Mouse (Mus musculus): ENCODE measurements around the gene Tiam2. TPM values are rescaled to one million over a fixed set of nuclear protein-coding genes. Genes with fewer than 3 reads are reported as not detected.

Gene Tiam2
- total RNA-seq, 1 experiment: 3.1 TPM

DNA sequence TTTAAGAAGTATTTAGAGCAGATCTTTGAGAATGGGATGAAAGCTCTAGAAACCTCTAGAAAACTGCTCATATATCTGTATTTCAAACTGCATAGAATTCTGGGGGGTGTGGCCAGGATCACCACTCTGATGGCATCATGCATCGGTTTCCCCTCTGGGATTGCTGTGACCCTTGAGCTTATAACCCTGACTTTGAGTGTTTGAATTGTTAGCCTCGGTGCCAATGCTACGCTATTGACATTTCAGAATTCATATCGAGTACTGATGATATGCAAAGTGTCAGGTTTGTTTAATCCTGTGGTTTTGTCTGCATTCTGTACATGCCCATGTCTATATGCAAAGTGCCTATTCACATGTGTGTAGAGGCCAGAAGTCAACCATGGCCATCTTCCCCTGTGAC, 160.8 kb downstream of the Tiam2 start:
- TF ChIP-seq CHD2 (IDR thresholded peaks at IDR 0.05; ENCODE audit: low read depth, low read length) (no peak), HCFC1 (IDR thresholded peaks at IDR 0.05; ENCODE audit: borderline replicate concordance, insufficient read depth, low read length) (no peak), MAFK (IDR thresholded peaks at IDR 0.05; ENCODE audit: insufficient read depth, low read depth, low read length) (no peak), ZC3H11A (IDR thresholded peaks at IDR 0.05; ENCODE audit: borderline replicate concordance, low read depth, low read length) (no peak), ZNF384 (IDR thresholded peaks at IDR 0.05; ENCODE audit: low read depth, low read length) (no peak)

GRCm38 (mm10) chr17:3487721-3488601, 161.6 kb downstream of the Tiam2 start:
- no peak for DNase-seq (ENCODE audit: low read depth, low spot score)
- Histone ChIP-seq H3K9me3 (ENCODE audit: control insufficient read depth, insufficient read depth, low read depth, low read length) (no peaks in the 10 kb centered on the region), H3K4me1 (ENCODE audit: control insufficient read depth in 2 of 2, insufficient read depth in 2 of 2, low read length in 2 of 2, poor library complexity in 1 of 2) (no peaks in the 10 kb centered on the region; a peak in 1 of 4 replicates), H3K36me3 (ENCODE audit: control insufficient read depth, insufficient read depth, low read length, poor library complexity, severe bottlenecking) (no peaks in the 10 kb centered on the region), H3K9ac (ENCODE audit: insufficient read depth, low read depth, low read length, poor library complexity, severe bottlenecking) (no peak overlapping the region), H3K4me3 (ENCODE audit: insufficient read depth in 1 of 2, low read depth in 1 of 2, low read length in 2 of 2, poor library complexity in 1 of 2, severe bottlenecking in 1 of 2) (no peak overlapping the region), H3K27ac (ENCODE audit: insufficient read depth, low read depth, low read length, poor library complexity, severe bottlenecking) (no peak overlapping the region)
- no peak for TF ChIP-seq ZNF384 (IDR thresholded peaks at IDR 0.05; ENCODE audit: low read depth, low read length)
- TF ChIP-seq MAFK (IDR thresholded peaks at IDR 0.05; ENCODE audit: insufficient read depth, low read depth, low read length): no peak
- TF ChIP-seq HCFC1 (IDR thresholded peaks at IDR 0.05; ENCODE audit: borderline replicate concordance, insufficient read depth, low read length): no peak
- no peak for TF ChIP-seq CHD2 (IDR thresholded peaks at IDR 0.05; ENCODE audit: low read depth, low read length)
- TF ChIP-seq ZC3H11A (IDR thresholded peaks at IDR 0.05; ENCODE audit: borderline replicate concordance, low read depth, low read length): no peak
- in situ Hi-C loops (cut with MboI; ENCODE audit: low sequenced_read_pairs in 2 of 2, unreplicated experiment in 2 of 2): no loop called here

More for the DNA sequence above, 160.8 kb downstream of the Tiam2 start:
- Histone ChIP-seq H3K9me3 (ENCODE audit: control insufficient read depth, insufficient read depth, low read depth, low read length) (no peaks in the 10 kb centered on the region), H3K36me3 (ENCODE audit: control insufficient read depth, insufficient read depth, low read length, poor library complexity, severe bottlenecking) (no peaks in the 10 kb centered on the region), H3K4me3 (ENCODE audit: insufficient read depth in 1 of 2, low read depth in 1 of 2, low read length in 2 of 2, poor library complexity in 1 of 2, severe bottlenecking in 1 of 2) (no peak overlapping the region), H3K27ac (ENCODE audit: insufficient read depth, low read depth, low read length, poor library complexity, severe bottlenecking) (no peak overlapping the region), H3K4me1 (ENCODE audit: control insufficient read depth in 2 of 2, insufficient read depth in 2 of 2, low read length in 2 of 2, poor library complexity in 1 of 2) (no peaks in the 10 kb centered on the region; a peak in 1 of 4 replicates), H3K9ac (ENCODE audit: insufficient read depth, low read depth, low read length, poor library complexity, severe bottlenecking) (no peak overlapping the region)
- no peak for DNase-seq (ENCODE audit: low read depth, low spot score)
- in situ Hi-C loops (cut with MboI; ENCODE audit: low sequenced_read_pairs in 2 of 2, unreplicated experiment in 2 of 2): no loop called here

DNA sequence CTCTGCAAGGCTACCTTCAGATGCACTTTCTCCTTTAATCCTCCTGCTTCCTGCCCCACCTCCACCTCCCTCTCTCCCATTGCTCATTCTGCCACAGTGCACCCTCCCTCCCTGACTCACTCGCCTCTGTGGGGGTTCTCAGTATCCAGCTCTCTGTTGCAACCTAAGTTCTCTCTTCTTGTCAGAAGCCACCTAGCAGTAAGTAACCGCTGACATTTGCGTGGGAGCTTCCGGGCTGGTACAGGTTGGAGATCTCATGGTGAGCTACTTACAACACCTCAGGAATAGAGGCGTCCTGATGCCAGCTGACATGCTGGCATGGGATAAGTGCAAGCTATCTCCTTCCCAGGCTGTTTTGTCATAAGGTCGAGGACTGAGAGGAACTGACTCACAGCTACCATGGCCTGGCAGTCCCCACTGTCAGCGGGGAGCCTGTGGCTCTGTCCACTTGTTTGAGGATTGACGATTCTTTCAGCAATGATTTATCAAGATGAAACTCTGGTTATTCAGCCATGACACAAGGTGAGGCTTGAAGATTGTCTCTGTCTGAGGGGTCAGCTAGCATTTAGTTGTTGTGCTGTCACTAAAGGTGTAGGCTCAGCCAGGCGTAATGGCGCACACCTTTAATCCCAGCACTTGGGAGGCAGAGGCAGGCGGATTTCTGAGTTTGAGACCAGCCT, 164.0 kb downstream of the Tiam2 start:
- Histone ChIP-seq H3K27ac (ENCODE audit: insufficient read depth, low read depth, low read length, poor library complexity, severe bottlenecking) (no peak overlapping the region), H3K4me3 (ENCODE audit: insufficient read depth in 1 of 2, low read depth in 1 of 2, low read length in 2 of 2, poor library complexity in 1 of 2, severe bottlenecking in 1 of 2) (no peak overlapping the region), H3K9ac (ENCODE audit: insufficient read depth, low read depth, low read length, poor library complexity, severe bottlenecking) (no peak overlapping the region), H3K9me3 (ENCODE audit: control insufficient read depth, insufficient read depth, low read depth, low read length) (no peaks in the 10 kb centered on the region), H3K36me3 (ENCODE audit: control insufficient read depth, insufficient read depth, low read length, poor library complexity, severe bottlenecking) (no peaks in the 10 kb centered on the region), H3K4me1 (ENCODE audit: control insufficient read depth in 2 of 2, insufficient read depth in 2 of 2, low read length in 2 of 2, poor library complexity in 1 of 2) (no peaks in the 10 kb centered on the region; a peak in 1 of 4 replicates)
- no peak for DNase-seq (ENCODE audit: low read depth, low spot score)
- in situ Hi-C loops (cut with MboI; ENCODE audit: low sequenced_read_pairs in 2 of 2, unreplicated experiment in 2 of 2): no loop called here
- TF ChIP-seq HCFC1 (IDR thresholded peaks at IDR 0.05; ENCODE audit: borderline replicate concordance, insufficient read depth, low read length): no peak
- TF ChIP-seq ZNF384 (IDR thresholded peaks at IDR 0.05; ENCODE audit: low read depth, low read length): no peak
- no peak for TF ChIP-seq ZC3H11A (IDR thresholded peaks at IDR 0.05; ENCODE audit: borderline replicate concordance, low read depth, low read length)
- no peak for TF ChIP-seq MAFK (IDR thresholded peaks at IDR 0.05; ENCODE audit: insufficient read depth, low read depth, low read length)
- TF ChIP-seq CHD2 (IDR thresholded peaks at IDR 0.05; ENCODE audit: low read depth, low read length): no peak

- TF ChIP-seq HCFC1 (IDR thresholded peaks at IDR 0.05; ENCODE audit: borderline replicate concordance, insufficient read depth, low read length) (no peak), ZC3H11A (IDR thresholded peaks at IDR 0.05; ENCODE audit: borderline replicate concordance, low read depth, low read length) (no peak), ZNF384 (IDR thresholded peaks at IDR 0.05; ENCODE audit: low read depth, low read length) (no peak), MAFK (IDR thresholded peaks at IDR 0.05; ENCODE audit: insufficient read depth, low read depth, low read length) (no peak), CHD2 (IDR thresholded peaks at IDR 0.05; ENCODE audit: low read depth, low read length) (no peak)
- DNase-seq (ENCODE audit: low read depth, low spot score): no peak
- H3K4me1 ChIP-seq (ENCODE audit: control insufficient read depth in 2 of 2, insufficient read depth in 2 of 2, low read length in 2 of 2, poor library complexity in 1 of 2): no peaks in the 10 kb centered on the region; a peak in 1 of 4 replicates
- H3K36me3 ChIP-seq (ENCODE audit: control insufficient read depth, insufficient read depth, low read length, poor library complexity, severe bottlenecking): no peaks in the 10 kb centered on the region
- in situ Hi-C loops (cut with MboI; ENCODE audit: low sequenced_read_pairs in 2 of 2, unreplicated experiment in 2 of 2): no loop called here
- no peaks in the 10 kb centered on the region for H3K9me3 ChIP-seq (ENCODE audit: control insufficient read depth, insufficient read depth, low read depth, low read length)
- no peak overlapping the region for H3K9ac ChIP-seq (ENCODE audit: insufficient read depth, low read depth, low read length, poor library complexity, severe bottlenecking)
- H3K4me3 ChIP-seq (ENCODE audit: insufficient read depth in 1 of 2, low read depth in 1 of 2, low read length in 2 of 2, poor library complexity in 1 of 2, severe bottlenecking in 1 of 2): no peak overlapping the region
- no peak overlapping the region for H3K27ac ChIP-seq (ENCODE audit: insufficient read depth, low read depth, low read length, poor library complexity, severe bottlenecking)
Observed at GRCm38 (mm10) chr17:3491065-3491464, 164.7 kb downstream of the Tiam2 start.

Measured in ES-E14 (cell line).